Mouse (Mus musculus): Measurements from ENCODE around the gene Ctrb1. TPM values are rescaled to one million over a fixed set of nuclear protein-coding genes. Genes with fewer than 3 reads are reported as not detected.
"Not testable (repeated sequence)": the region's sequence is repeated elsewhere in the genome, so short reads cannot be mapped to it uniquely, and the experiment has no call there.

Ctrb1 gene
- polyA plus RNA-seq, 1 experiment from 2014 or later, result not detected

- Histone ChIP-seq H3K4me1 (no peaks in the 10 kb centered on the region), H3K27me3 (no peaks in the 10 kb centered on the region), H3K36me3 (peaks cover 37% of the 10 kb centered on the region), H3K4me3 (no peak overlapping the region), H3K9ac (replicated peaks) (no peak overlapping the region), H3K4me2 (replicated peaks) (no peak overlapping the region), H3K27ac (replicated peaks) (no peak overlapping the region), H3K9me3 (no peaks in the 10 kb centered on the region)
- 89% methylated on average over 2 of the region's 2 CpGs for WGBS
- no peak for ATAC-seq (replicated peaks)
Measured at GRCm38 (mm10) chr8:111666751-111667150, 24.1 kb downstream of the Ctrb1 start.

GRCm38 (mm10) chr8:111662473-111662872 is 28.3 kb downstream of the Ctrb1 start:
- Histone ChIP-seq H3K4me3 (no peak overlapping the region), H3K4me2 (replicated peaks) (no peak overlapping the region), H3K4me1 (no peaks in the 10 kb centered on the region), H3K9ac (replicated peaks) (no peak overlapping the region), H3K27me3 (no peaks in the 10 kb centered on the region), H3K27ac (replicated peaks) (no peak overlapping the region), H3K9me3 (no peaks in the 10 kb centered on the region), H3K36me3 (peaks cover 25% of the 10 kb centered on the region)
- WGBS, result 89% methylated on average over 3 of the region's 3 CpGs
- no peak for ATAC-seq (replicated peaks)

GRCm38 (mm10) chr8:111658819-111659423 is 31.9 kb downstream of the Ctrb1 start:
- H3K4me2 ChIP-seq (replicated peaks), result no peak overlapping the region
- H3K36me3 ChIP-seq, result peaks cover 20% of the 10 kb centered on the region
- no peak overlapping the region for H3K9ac ChIP-seq (replicated peaks)
- no peak overlapping the region for H3K4me3 ChIP-seq
- ATAC-seq (replicated peaks), result no peak
- H3K27ac ChIP-seq (replicated peaks), result no peak overlapping the region
- no peaks in the 10 kb centered on the region for H3K27me3 ChIP-seq
- no peaks in the 10 kb centered on the region for H3K4me1 ChIP-seq
- WGBS, result 91% methylated on average over 6 of the region's 6 CpGs
- no peaks in the 10 kb centered on the region for H3K9me3 ChIP-seq

GRCm38 (mm10) chr8:111657312-111657854 is 33.4 kb downstream of the Ctrb1 start:
- no peak overlapping the region for H3K27ac ChIP-seq (replicated peaks)
- 10% methylated on average over 1 of the region's 1 CpGs for WGBS
- no peak overlapping the region for H3K9ac ChIP-seq (replicated peaks)
- no peaks in the 10 kb centered on the region for H3K4me1 ChIP-seq
- H3K4me3 ChIP-seq, result no peak overlapping the region
- H3K36me3 ChIP-seq, result peaks cover 20% of the 10 kb centered on the region
- no peaks in the 10 kb centered on the region for H3K27me3 ChIP-seq
- no peak overlapping the region for H3K4me2 ChIP-seq (replicated peaks)
- H3K9me3 ChIP-seq, result no peaks in the 10 kb centered on the region
- ATAC-seq (replicated peaks), result no peak

GRCm38 (mm10) chr8:111653524-111653923 is 37.3 kb downstream of the Ctrb1 start:
- no peak overlapping the region for H3K4me3 ChIP-seq
- ATAC-seq (replicated peaks), result no peak
- WGBS, result 99% methylated on average over 2 of the region's 2 CpGs
- no peak overlapping the region for H3K27ac ChIP-seq (replicated peaks)
- H3K9ac ChIP-seq (replicated peaks), result no peak overlapping the region
- no peaks in the 10 kb centered on the region for H3K9me3 ChIP-seq
- no peaks in the 10 kb centered on the region for H3K27me3 ChIP-seq
- H3K4me2 ChIP-seq (replicated peaks), result no peak overlapping the region
- no peaks in the 10 kb centered on the region for H3K4me1 ChIP-seq
- H3K36me3 ChIP-seq, result no peaks in the 10 kb centered on the region

- 57% methylated on average over 3 of the region's 3 CpGs for WGBS
- no peak overlapping the region for H3K27ac ChIP-seq (replicated peaks)
- H3K4me2 ChIP-seq (replicated peaks), result no peak overlapping the region
- no peaks in the 10 kb centered on the region for H3K36me3 ChIP-seq
- H3K27me3 ChIP-seq, result no peaks in the 10 kb centered on the region
- H3K4me1 ChIP-seq, result no peaks in the 10 kb centered on the region
- H3K4me3 ChIP-seq, result no peak overlapping the region
- no peaks in the 10 kb centered on the region for H3K9me3 ChIP-seq
- H3K9ac ChIP-seq (replicated peaks), result no peak overlapping the region
- no peak for ATAC-seq (replicated peaks)
Measured at GRCm38 (mm10) chr8:111650651-111651050, 40.2 kb downstream of the Ctrb1 start.

GRCm38 (mm10) chr8:111648834-111649233 is 42.0 kb downstream of the Ctrb1 start:
- Histone ChIP-seq H3K27ac (replicated peaks) (no peak overlapping the region), H3K4me2 (replicated peaks) (no peak overlapping the region), H3K36me3 (no peaks in the 10 kb centered on the region), H3K4me3 (no peak overlapping the region), H3K4me1 (peaks cover 5% of the 10 kb centered on the region; the same call in 1 of the 2 replicates), H3K9me3 (no peaks in the 10 kb centered on the region), H3K27me3 (no peaks in the 10 kb centered on the region), H3K9ac (replicated peaks) (no peak overlapping the region)
- 68% methylated on average over 2 of the region's 2 CpGs for WGBS
- ATAC-seq (replicated peaks), result no peak

- peaks cover 11% of the 10 kb centered on the region for H3K4me1 ChIP-seq
- WGBS, result 96% methylated on average over 8 of the region's 8 CpGs
- H3K27me3 ChIP-seq, result no peaks in the 10 kb centered on the region
- ATAC-seq (replicated peaks), result no peak
- H3K9ac ChIP-seq (replicated peaks), result no peak overlapping the region
- no peak overlapping the region for H3K4me2 ChIP-seq (replicated peaks)
- H3K36me3 ChIP-seq, result no peaks in the 10 kb centered on the region
- no peak overlapping the region for H3K4me3 ChIP-seq
- no peak overlapping the region for H3K27ac ChIP-seq (replicated peaks)
- no peaks in the 10 kb centered on the region for H3K9me3 ChIP-seq
Measured at GRCm38 (mm10) chr8:111645715-111646114, 45.1 kb downstream of the Ctrb1 start.

GRCm38 (mm10) chr8:111644286-111645051 is 46.3 kb downstream of the Ctrb1 start:
- not testable (repeated sequence) for H3K9me3 ChIP-seq; H3K36me3 ChIP-seq; H3K27me3 ChIP-seq; ATAC-seq (replicated peaks)
- Histone ChIP-seq H3K4me1 (peaks cover 11% of the 10 kb centered on the region), H3K9ac (replicated peaks) (peak overlapping the region; percentile 93), H3K4me2 (replicated peaks) (peak overlapping the region; percentile 60), H3K4me3 (peak overlapping the region; percentile 98), H3K27ac (replicated peaks) (peak overlapping the region; percentile 97)
- 54% methylated on average over 12 of the region's 12 CpGs for WGBS

GRCm38 (mm10) chr8:111643264-111644141 is 47.3 kb downstream of the Ctrb1 start, which contains the start of gene Zfp1:
Gene Zfp1, plus strand, starts transcription at chr8:111643401.
- Histone ChIP-seq H3K9me3 (no peaks in the 10 kb centered on the region), H3K4me3 (peak within 1 kb of the TSS; percentile 98), H3K4me1 (peaks cover 11% of the 10 kb centered on the region), H3K27me3 (no peaks in the 10 kb centered on the region), H3K9ac (replicated peaks) (peak within 1 kb of the TSS; percentile 93), H3K36me3 (no peaks in the 10 kb centered on the region), H3K4me2 (replicated peaks) (peak within 1 kb of the TSS; percentile 60), H3K27ac (replicated peaks) (peak within 1 kb of the TSS; percentile 97)
- ATAC-seq (replicated peaks), result peak; percentile 99
- WGBS, result under 1% methylated on average over 67 of the region's 75 CpGs

GRCm38 (mm10) chr8:111642939-111643263 is 47.9 kb downstream of the Ctrb1 start:
- peaks cover 11% of the 10 kb centered on the region for H3K4me1 ChIP-seq
- peak overlapping the region; percentile 93 for H3K9ac ChIP-seq (replicated peaks)
- H3K4me3 ChIP-seq, result peak overlapping the region; percentile 98
- peak overlapping the region; percentile 60 for H3K4me2 ChIP-seq (replicated peaks)
- H3K27ac ChIP-seq (replicated peaks), result peak overlapping the region; percentile 97
- no peaks in the 10 kb centered on the region for H3K36me3 ChIP-seq
- H3K9me3 ChIP-seq, result no peaks in the 10 kb centered on the region
- no peaks in the 10 kb centered on the region for H3K27me3 ChIP-seq
- WGBS, result 14% methylated on average over 5 of the region's 5 CpGs
- peak; percentile 52 for ATAC-seq (replicated peaks)

- peak overlapping the region; percentile 60 for H3K4me2 ChIP-seq (replicated peaks)
- WGBS, result 68% methylated on average over 5 of the region's 5 CpGs
- no peaks in the 10 kb centered on the region for H3K36me3 ChIP-seq
- H3K9ac ChIP-seq (replicated peaks), result no peak overlapping the region
- no peaks in the 10 kb centered on the region for H3K27me3 ChIP-seq
- H3K4me1 ChIP-seq, result peaks cover 11% of the 10 kb centered on the region
- H3K4me3 ChIP-seq, result peak overlapping the region; percentile 98
- no peaks in the 10 kb centered on the region for H3K9me3 ChIP-seq
- ATAC-seq (replicated peaks), result no peak
- peak overlapping the region; percentile 97; the same call in 1 of the 2 replicates for H3K27ac ChIP-seq (replicated peaks)
Measured at GRCm38 (mm10) chr8:111642496-111642895, 48.3 kb downstream of the Ctrb1 start.

Measured in forebrain, embryonic 15.5 days (tissue).